In the genomic region with DNA sequence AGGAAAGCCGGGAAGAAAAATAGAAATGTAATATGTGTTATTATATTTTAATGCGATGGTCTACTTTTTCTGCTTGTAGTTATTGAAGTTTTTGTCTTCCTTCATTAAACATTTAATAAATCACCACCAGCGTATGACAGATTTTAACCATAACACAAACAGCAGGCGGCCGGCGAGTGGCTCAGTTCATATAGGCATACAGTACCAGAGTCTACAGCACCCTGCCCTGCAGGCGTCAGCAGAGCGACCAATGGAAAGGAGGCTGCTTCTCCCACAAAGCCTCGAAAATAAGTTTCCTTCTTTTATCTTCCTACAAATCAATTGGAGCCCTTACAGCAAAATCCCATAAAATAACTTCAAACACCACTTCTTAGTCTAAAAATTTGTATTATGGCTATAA, we compare ENCODE assay signal across 26 mouse cellular contexts.
"Had no signal": no experiment of that assay in that cellular context is flagged by ENCODE, and none has a peak within 500 bp of the region (broad histone marks: within the 10 kb centered on the region; RNA-seq: fewer than 3 reads in every experiment).

No protein-coding gene starts in this region.

- ATAC-seq: forebrain, embryonic 16.5 days; hindbrain, embryonic 16.5 days; inflammation-experienced regulatory T-cells, adult 6 months; intestine, embryonic 15.5 days; intestine, postnatal 0 days had no signal

- H3K36me3 ChIP-seq: hindbrain, embryonic 10.5 days; hindbrain, embryonic 12.5 days; intestine, embryonic 15.5 days; kidney, embryonic 15.5 days; limb, embryonic 10.5 days; limb, embryonic 12.5 days had no signal

- H3K4me2 ChIP-seq: heart, embryonic 11.5 days; hindbrain, embryonic 12.5 days; hindbrain, embryonic 14.5 days; intestine, embryonic 15.5 days; kidney, embryonic 15.5 days; limb, embryonic 12.5 days; liver, embryonic 11.5 days had no signal

- H3K4me1 ChIP-seq: intestine, embryonic 15.5 days; kidney, embryonic 15.5 days had no signal

- H3K9ac ChIP-seq: hindbrain, embryonic 12.5 days; hindbrain, embryonic 14.5 days; intestine, embryonic 15.5 days; kidney, embryonic 15.5 days; limb, embryonic 12.5 days had no signal

- H3K4me3 ChIP-seq: gastrocnemius, adult 2 months; heart, adult 2 months; hindbrain, embryonic 10.5 days; hindbrain, embryonic 12.5 days; intestine, embryonic 15.5 days; kidney, embryonic 15.5 days; layer of hippocampus, adult 2 months; left cerebral cortex, adult 2 months; limb, embryonic 10.5 days; limb, embryonic 12.5 days had no signal

- H3K27me3 ChIP-seq: hindbrain, embryonic 12.5 days; intestine, embryonic 15.5 days; kidney, embryonic 15.5 days; limb, embryonic 12.5 days had no signal

- H3K27ac ChIP-seq: gastrocnemius, adult 2 months; heart, adult 2 months; hindbrain, embryonic 10.5 days; hindbrain, embryonic 12.5 days; hindbrain, embryonic 14.5 days; intestine, embryonic 15.5 days; kidney, embryonic 15.5 days; kidney, postnatal 0 days; layer of hippocampus, adult 2 months; left cerebral cortex, adult 2 months; limb, embryonic 10.5 days; limb, embryonic 12.5 days had no signal

- H3K9me3 ChIP-seq: hindbrain, embryonic 10.5 days; hindbrain, embryonic 12.5 days; intestine, embryonic 15.5 days; kidney, embryonic 15.5 days; limb, embryonic 10.5 days had no signal

- DNase-seq: gastrocnemius, adult 2 months; gastrocnemius, postnatal 10 days; gastrocnemius, postnatal 25 days; heart, adult 2 months; heart, postnatal 10 days; heart, postnatal 4 days; kidney, adult 18-20 months; kidney, adult 8-10 months; kidney, postnatal 36 days; liver had no signal
